Comparison of ENCODE assay signal across 20 mouse cellular contexts in the genomic region with DNA sequence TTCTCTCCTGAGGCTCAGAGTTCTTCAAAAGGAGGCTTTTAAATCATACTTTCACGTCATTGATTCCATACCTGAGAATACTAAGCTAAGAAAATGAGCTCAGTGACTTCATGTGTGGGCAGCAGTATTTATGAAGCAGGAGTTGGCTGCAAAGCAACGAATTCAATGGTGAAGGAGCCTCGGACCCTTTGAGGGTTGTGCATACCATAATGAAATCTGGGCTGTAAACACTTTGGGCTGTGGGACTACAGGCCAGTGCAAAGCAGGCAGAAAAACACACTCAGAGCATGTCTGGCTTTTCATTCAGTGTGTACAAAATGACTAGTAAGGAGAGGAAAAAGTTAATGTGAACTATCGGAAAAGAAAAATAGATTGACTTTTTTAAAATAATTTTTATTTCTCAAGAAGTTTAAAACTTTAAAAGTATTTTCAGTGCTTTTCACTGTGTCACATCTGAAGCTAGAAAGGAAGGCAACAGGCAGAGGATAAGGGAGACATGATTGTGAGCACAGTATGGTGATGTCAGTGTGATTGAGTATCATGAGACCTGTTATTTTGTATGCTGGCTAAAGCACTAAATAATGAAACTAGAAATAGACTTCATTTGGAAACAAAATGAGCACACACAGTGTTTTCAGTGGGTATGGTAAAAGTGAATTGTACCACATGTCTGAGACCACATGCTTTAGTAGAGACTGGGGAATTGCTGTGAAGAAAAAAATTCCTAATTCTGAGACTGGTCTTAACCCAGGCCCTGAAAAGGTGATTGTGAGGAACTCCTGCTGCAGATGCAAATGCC. TPM values are rescaled to one million over a fixed set of nuclear protein-coding genes. Genes with fewer than 3 reads are reported as not detected.
"Had no signal": no experiment of that assay in that cellular context is flagged by ENCODE, and none has a peak within 500 bp of the region (broad histone marks: within the 10 kb centered on the region; RNA-seq: fewer than 3 reads in every experiment).

No protein-coding gene starts in this region.

- H3K4me3 ChIP-seq: midbrain, embryonic 10.5 days; myocyte; neural tube, embryonic 13.5 days; neural tube, embryonic 15.5 days had no signal

- H3K27ac ChIP-seq: midbrain, embryonic 10.5 days; neural tube, embryonic 13.5 days; neural tube, embryonic 15.5 days had no signal

- H3K27me3 ChIP-seq: neural tube, embryonic 13.5 days; neural tube, embryonic 15.5 days had no signal

- H3K4me2 ChIP-seq: lung, embryonic 14.5 days; neural tube, embryonic 13.5 days; neural tube, embryonic 15.5 days had no signal

- H3K4me1 ChIP-seq: midbrain, embryonic 10.5 days; neural tube, embryonic 13.5 days; neural tube, embryonic 15.5 days had no signal

- ATAC-seq: midbrain, embryonic 16.5 days had no signal

- H3K36me3 ChIP-seq: midbrain, embryonic 10.5 days; neural tube, embryonic 13.5 days; neural tube, embryonic 15.5 days had no signal

- H3K9me3 ChIP-seq: midbrain, embryonic 10.5 days; neural tube, embryonic 13.5 days; neural tube, embryonic 15.5 days had no signal

- DNase-seq: lung, adult 18-20 months; lung, embryonic 14.5 days; lung, postnatal 10 days; lung, postnatal 4 days; midbrain, embryonic 14.5 days; retina, postnatal 1 day; right cerebral cortex, adult 18-20 months; right cerebral cortex, postnatal 25 days; right cerebral cortex, postnatal 4 days; spleen, adult 18-20 months; thymus, adult 18-20 months; thymus, postnatal 14 days; thymus, postnatal 36 days had no signal

- H3K9ac ChIP-seq: lung, embryonic 14.5 days; neural tube, embryonic 13.5 days; neural tube, embryonic 15.5 days had no signal

RNA-seq across cellular contexts. Expression of gene Sstr4, which starts 45.4 kb away (rescaled TPM):
- total RNA-seq: megakaryocyte-erythroid progenitor cell, adult 5-6 weeks had no signal
- polyA plus RNA-seq: myocyte; thymus, postnatal 0 days had no signal
